Mouse (Mus musculus): ENCODE data around the gene Sdad1. TPM values are rescaled to one million over a fixed set of nuclear protein-coding genes. Genes with fewer than 3 reads are reported as not detected.

Gene Sdad1
- polyA plus RNA-seq, 1 experiment from 2014 or later, result 28.6 TPM

- DNase-seq (ENCODE audit: low spot score) (peak; percentile 75), ATAC-seq (peak; percentile 72)
- Histone ChIP-seq H3K36me3 (ENCODE audit: control insufficient read depth, insufficient read depth, low read length) (no peaks in the 10 kb centered on the region), H3K4me1 (ENCODE audit: control insufficient read depth, insufficient read depth, low read length) (no peaks in the 10 kb centered on the region), H3K9me3 (replicated peaks; ENCODE audit: control insufficient read depth, low read length) (no peaks in the 10 kb centered on the region), H3K27me3 (replicated peaks; ENCODE audit: control insufficient read depth, insufficient read depth, low read length) (no peaks in the 10 kb centered on the region), H3K4me2 (ENCODE audit: low read length) (peak overlapping the region; percentile 27), H3K27ac (ENCODE audit: low read depth, low read length) (no peak overlapping the region), H3K4me3 (ENCODE audit: low read depth, low read length) (no peak overlapping the region), H3K9ac (ENCODE audit: low read length) (no peak overlapping the region)
- WGBS, result 45% methylated on average over 29 of the region's 29 CpGs
Observed at GRCm38 (mm10) chr5:92239333-92240232, 70.7 kb downstream of the Sdad1 start.

GRCm38 (mm10) chr5:92234939-92235557, 75.2 kb downstream of the Sdad1 start:
- H3K27ac ChIP-seq (ENCODE audit: low read depth, low read length), result no peak overlapping the region
- H3K4me3 ChIP-seq (ENCODE audit: low read depth, low read length), result no peak overlapping the region
- H3K27me3 ChIP-seq (replicated peaks; ENCODE audit: control insufficient read depth, insufficient read depth, low read length), result no peaks in the 10 kb centered on the region
- H3K9me3 ChIP-seq (replicated peaks; ENCODE audit: control insufficient read depth, low read length), result no peaks in the 10 kb centered on the region
- no peak overlapping the region for H3K9ac ChIP-seq (ENCODE audit: low read length)
- H3K4me2 ChIP-seq (ENCODE audit: low read length), result no peak overlapping the region
- no peaks in the 10 kb centered on the region for H3K36me3 ChIP-seq (ENCODE audit: control insufficient read depth, insufficient read depth, low read length)
- WGBS, result 76% methylated on average over 5 of the region's 5 CpGs
- DNase-seq (ENCODE audit: low spot score) (no peak), ATAC-seq (no peak)
- no peaks in the 10 kb centered on the region for H3K4me1 ChIP-seq (ENCODE audit: control insufficient read depth, insufficient read depth, low read length)

Other genes with a start within 250 kb of the Sdad1 start
- gene G3bp2, start 226.8 kb downstream of the Sdad1 start, polyA plus RNA-seq (2014; fragmentation: Nextera tagmentation; extraction: Ambion mirVana), result 351 and 398 TPM in 2 replicates
- gene Uso1, start 172.5 kb downstream of the Sdad1 start, polyA plus RNA-seq (2014; fragmentation: Nextera tagmentation; extraction: Ambion mirVana), result 30.1 and 32.0 TPM in 2 replicates
- gene U90926, start 95.1 kb downstream of the Sdad1 start, polyA plus RNA-seq (2014; fragmentation: Nextera tagmentation; extraction: Ambion mirVana), result not detected in 2 replicates
- gene Ppef2, start 54.2 kb downstream of the Sdad1 start, polyA plus RNA-seq (2014; fragmentation: Nextera tagmentation; extraction: Ambion mirVana), result 0.25 and 0.36 TPM in 2 replicates
- 8.8 and 10.0 TPM in 2 replicates for gene Naaa, start 32.3 kb downstream of the Sdad1 start, polyA plus RNA-seq (2014; fragmentation: Nextera tagmentation; extraction: Ambion mirVana)
- not detected in 2 replicates for gene Cxcl9, start 17.6 kb upstream of the Sdad1 start, polyA plus RNA-seq (2014; fragmentation: Nextera tagmentation; extraction: Ambion mirVana)
- 2.9 and 4.9 TPM in 2 replicates for gene Art3, start 21.3 kb upstream of the Sdad1 start, polyA plus RNA-seq (2014; fragmentation: Nextera tagmentation; extraction: Ambion mirVana)
- 0.44 TPM in 1 of 2 replicates, not detected in the other for gene Cxcl10, start 38.4 kb upstream of the Sdad1 start, polyA plus RNA-seq (2014; fragmentation: Nextera tagmentation; extraction: Ambion mirVana)
- gene Nup54, start 124.7 kb upstream of the Sdad1 start, polyA plus RNA-seq (2014; fragmentation: Nextera tagmentation; extraction: Ambion mirVana), result 55.4 and 63.2 TPM in 2 replicates
- gene Scarb2, start 196.4 kb upstream of the Sdad1 start, polyA plus RNA-seq (2014; fragmentation: Nextera tagmentation; extraction: Ambion mirVana), result 23.9 and 26.0 TPM in 2 replicates
- 0.63 and 0.66 TPM in 2 replicates for gene Fam47e, start 244.6 kb upstream of the Sdad1 start, polyA plus RNA-seq (2014; fragmentation: Nextera tagmentation; extraction: Ambion mirVana)

Measured in forebrain, embryonic 14.5 days (tissue).